Mouse (Mus musculus): ENCODE results near the gene Dync1i1. TPM values are rescaled to one million over a fixed set of nuclear protein-coding genes. Genes with fewer than 3 reads are reported as not detected.

The Dync1i1 gene
- polyA plus RNA-seq, 1 experiment from 2014 or later: 5.2 TPM

DNA sequence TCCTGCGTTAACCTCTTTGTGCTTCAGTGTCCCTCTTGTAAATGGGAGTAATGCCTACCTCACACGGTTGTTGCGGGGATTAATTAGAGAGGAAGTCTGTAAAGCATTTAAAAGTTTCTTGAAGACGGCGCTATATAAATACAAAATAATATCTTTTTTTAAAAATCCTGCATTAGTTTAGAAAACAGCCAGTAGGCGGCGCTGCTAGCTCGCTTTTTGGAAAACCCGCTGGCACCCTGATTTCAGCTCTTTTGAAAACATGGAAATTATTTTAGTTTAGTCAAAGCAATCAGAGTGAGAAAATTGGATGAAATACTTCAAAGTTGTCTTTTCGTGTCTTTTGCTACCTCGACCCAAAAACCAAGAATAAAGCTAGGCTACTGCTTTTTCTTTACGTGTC is 132.9 kb downstream of the Dync1i1 start:
- WGBS: 13% methylated on average over 12 of the region's 12 CpGs
- Histone ChIP-seq H3K4me1 (ENCODE audit: control insufficient read depth, insufficient read depth, low read length) (peaks cover 6% of the 10 kb centered on the region; the same call in 1 of the 2 replicates), H3K27ac (ENCODE audit: low read depth, low read length) (no peak overlapping the region), H3K36me3 (ENCODE audit: control insufficient read depth, insufficient read depth, low read length) (no peaks in the 10 kb centered on the region), H3K9ac (ENCODE audit: low read depth, low read length) (no peak overlapping the region), H3K4me2 (replicated peaks; ENCODE audit: low read depth, low read length) (peak overlapping the region; percentile 26; the same call in 1 of the 2 replicates), H3K27me3 (ENCODE audit: control insufficient read depth, insufficient read depth, low read length) (no peaks in the 10 kb centered on the region; the same call in 1 of the 2 replicates), H3K9me3 (ENCODE audit: control insufficient read depth, low read length) (no peaks in the 10 kb centered on the region), H3K4me3 (ENCODE audit: low read length) (no peak overlapping the region)
- no peak for ATAC-seq (ENCODE audit: low FRiP score, low TSS enrichment)

DNA sequence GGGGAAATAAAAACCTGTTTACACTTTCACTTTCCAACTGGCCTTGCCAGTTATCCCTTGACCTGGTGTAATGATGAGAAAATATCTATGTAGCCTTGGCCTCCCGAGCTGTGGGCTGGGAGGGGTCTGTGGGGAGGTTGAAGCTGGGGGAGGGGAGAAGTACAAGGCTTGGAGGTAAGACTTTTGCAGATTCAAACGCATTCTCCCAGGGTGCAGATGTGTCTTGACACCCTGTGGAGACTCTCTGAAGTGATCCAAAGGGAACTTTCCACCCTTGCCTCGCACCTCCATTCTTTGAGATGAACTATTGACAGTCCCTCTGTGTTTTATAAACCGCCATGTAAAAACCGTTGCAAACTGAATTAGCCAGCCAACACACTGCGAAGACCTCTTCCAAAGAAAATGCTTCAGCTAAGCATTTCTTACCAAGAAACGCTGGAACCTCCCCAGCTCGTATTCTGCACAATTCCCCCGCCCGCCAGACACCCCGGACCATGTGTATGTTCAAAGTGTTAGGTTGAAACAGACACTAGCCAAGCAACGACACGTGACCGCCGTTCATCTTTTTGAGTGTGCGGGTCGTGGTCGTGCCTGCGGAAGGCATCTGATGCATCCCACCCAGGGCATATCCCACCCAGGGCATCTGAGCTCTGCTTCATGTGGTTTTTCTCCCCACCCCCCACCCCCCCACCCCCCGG is 133.6 kb downstream of the Dync1i1 start:
- Histone ChIP-seq H3K36me3 (ENCODE audit: control insufficient read depth, insufficient read depth, low read length) (no peaks in the 10 kb centered on the region), H3K4me1 (ENCODE audit: control insufficient read depth, insufficient read depth, low read length) (peaks cover 6% of the 10 kb centered on the region; the same call in 1 of the 2 replicates), H3K27ac (ENCODE audit: low read depth, low read length) (no peak overlapping the region), H3K9me3 (ENCODE audit: control insufficient read depth, low read length) (no peaks in the 10 kb centered on the region), H3K4me3 (ENCODE audit: low read length) (peak overlapping the region; percentile 10; the same call in 1 of the 2 replicates), H3K4me2 (replicated peaks; ENCODE audit: low read depth, low read length) (peak overlapping the region; percentile 26; the same call in 1 of the 2 replicates), H3K27me3 (ENCODE audit: control insufficient read depth, insufficient read depth, low read length) (no peaks in the 10 kb centered on the region; the same call in 1 of the 2 replicates), H3K9ac (ENCODE audit: low read depth, low read length) (no peak overlapping the region)
- ATAC-seq (ENCODE audit: low FRiP score, low TSS enrichment): peak; percentile 76
- 46% methylated on average over 20 of the region's 20 CpGs for WGBS

DNA sequence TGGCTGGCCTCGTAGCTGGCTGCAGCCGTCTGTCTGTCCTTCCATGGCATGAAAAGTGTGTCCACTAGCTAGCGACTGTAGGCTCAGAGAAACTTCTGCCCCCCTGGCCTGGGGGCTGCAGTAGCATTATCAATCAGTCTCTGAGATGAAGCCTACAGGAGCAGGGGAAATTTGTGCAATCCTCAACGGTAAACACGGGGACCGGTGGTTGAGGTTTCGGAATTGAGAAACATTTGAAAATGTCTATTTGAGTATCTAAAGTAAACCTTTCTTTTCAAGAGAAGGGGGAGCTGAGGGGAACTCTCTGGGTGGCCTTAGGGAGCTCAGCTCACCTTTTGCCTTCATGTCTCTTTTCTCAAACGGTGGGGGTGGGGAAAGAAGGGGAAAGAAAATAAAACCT is 134.2 kb downstream of the Dync1i1 start:
- ATAC-seq (ENCODE audit: low FRiP score, low TSS enrichment): no peak

DNA sequence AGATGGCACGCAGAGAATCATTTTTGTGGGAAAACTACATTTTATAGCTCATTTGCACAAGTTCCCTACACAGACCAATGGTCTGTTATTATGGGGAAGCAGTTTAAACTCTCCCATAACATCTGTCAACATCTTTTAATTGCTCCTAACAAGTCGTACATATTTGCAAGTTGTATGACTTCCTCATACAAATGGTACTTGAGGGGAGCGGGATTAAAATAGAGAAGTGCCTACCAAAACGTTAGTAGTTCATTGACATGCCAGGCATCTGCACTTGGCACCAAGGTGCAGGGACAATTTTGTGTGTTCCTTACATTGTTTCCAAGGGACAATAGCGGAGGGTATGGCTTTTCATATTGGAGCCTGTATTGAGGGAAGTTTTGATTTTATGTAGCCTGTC is 140.7 kb downstream of the Dync1i1 start:
- ATAC-seq (ENCODE audit: low FRiP score, low TSS enrichment): no peak
- H3K4me1 ChIP-seq (ENCODE audit: control insufficient read depth, insufficient read depth, low read length): no peaks in the 10 kb centered on the region
- no peaks in the 10 kb centered on the region for H3K9me3 ChIP-seq (ENCODE audit: control insufficient read depth, low read length)
- no peak overlapping the region for H3K27ac ChIP-seq (ENCODE audit: low read depth, low read length)
- no peak overlapping the region for H3K9ac ChIP-seq (ENCODE audit: low read depth, low read length)
- no peak overlapping the region for H3K4me3 ChIP-seq (ENCODE audit: low read length)
- H3K27me3 ChIP-seq (ENCODE audit: control insufficient read depth, insufficient read depth, low read length): no peaks in the 10 kb centered on the region
- no peaks in the 10 kb centered on the region for H3K36me3 ChIP-seq (ENCODE audit: control insufficient read depth, insufficient read depth, low read length)
- no peak overlapping the region for H3K4me2 ChIP-seq (replicated peaks; ENCODE audit: low read depth, low read length)
- 82% methylated on average over 5 of the region's 5 CpGs for WGBS

More for the DNA sequence above, 134.2 kb downstream of the Dync1i1 start:
- Histone ChIP-seq H3K27me3 (ENCODE audit: control insufficient read depth, insufficient read depth, low read length) (no peaks in the 10 kb centered on the region; the same call in 1 of the 2 replicates), H3K4me3 (ENCODE audit: low read length) (no peak overlapping the region), H3K9ac (ENCODE audit: low read depth, low read length) (no peak overlapping the region), H3K27ac (ENCODE audit: low read depth, low read length) (no peak overlapping the region), H3K4me2 (replicated peaks; ENCODE audit: low read depth, low read length) (peak overlapping the region; percentile 15; the same call in 1 of the 2 replicates), H3K9me3 (ENCODE audit: control insufficient read depth, low read length) (no peaks in the 10 kb centered on the region), H3K36me3 (ENCODE audit: control insufficient read depth, insufficient read depth, low read length) (no peaks in the 10 kb centered on the region), H3K4me1 (ENCODE audit: control insufficient read depth, insufficient read depth, low read length) (peaks cover 6% of the 10 kb centered on the region; the same call in 1 of the 2 replicates)
- 52% methylated on average over 8 of the region's 8 CpGs for WGBS

DNA sequence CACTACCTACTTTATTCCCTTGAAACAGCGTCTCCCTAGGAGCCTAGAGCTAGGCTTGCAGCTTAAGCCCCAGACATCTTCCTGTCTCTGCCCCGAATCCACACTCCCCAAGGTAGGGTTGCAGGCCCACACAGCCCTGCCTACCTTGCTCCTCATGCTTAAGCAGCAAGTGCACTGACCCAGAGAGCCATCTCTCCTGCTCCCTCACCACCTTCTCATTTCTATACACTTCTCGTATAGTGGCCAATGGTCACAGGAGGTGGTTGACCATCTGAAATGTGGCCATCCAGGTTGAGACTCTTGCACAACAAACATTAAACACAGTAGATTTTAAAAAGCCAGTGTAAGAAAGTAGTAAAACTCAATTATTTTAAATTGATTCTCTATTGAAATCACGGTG is 141.8 kb downstream of the Dync1i1 start:
- Histone ChIP-seq H3K27me3 (ENCODE audit: control insufficient read depth, insufficient read depth, low read length) (no peaks in the 10 kb centered on the region), H3K27ac (ENCODE audit: low read depth, low read length) (no peak overlapping the region), H3K4me1 (ENCODE audit: control insufficient read depth, insufficient read depth, low read length) (no peaks in the 10 kb centered on the region), H3K9ac (ENCODE audit: low read depth, low read length) (no peak overlapping the region), H3K9me3 (ENCODE audit: control insufficient read depth, low read length) (no peaks in the 10 kb centered on the region), H3K4me2 (replicated peaks; ENCODE audit: low read depth, low read length) (no peak overlapping the region), H3K4me3 (ENCODE audit: low read length) (no peak overlapping the region), H3K36me3 (ENCODE audit: control insufficient read depth, insufficient read depth, low read length) (no peaks in the 10 kb centered on the region)
- no peak for ATAC-seq (ENCODE audit: low FRiP score, low TSS enrichment)
- WGBS: 90% methylated on average over 4 of the region's 4 CpGs

DNA sequence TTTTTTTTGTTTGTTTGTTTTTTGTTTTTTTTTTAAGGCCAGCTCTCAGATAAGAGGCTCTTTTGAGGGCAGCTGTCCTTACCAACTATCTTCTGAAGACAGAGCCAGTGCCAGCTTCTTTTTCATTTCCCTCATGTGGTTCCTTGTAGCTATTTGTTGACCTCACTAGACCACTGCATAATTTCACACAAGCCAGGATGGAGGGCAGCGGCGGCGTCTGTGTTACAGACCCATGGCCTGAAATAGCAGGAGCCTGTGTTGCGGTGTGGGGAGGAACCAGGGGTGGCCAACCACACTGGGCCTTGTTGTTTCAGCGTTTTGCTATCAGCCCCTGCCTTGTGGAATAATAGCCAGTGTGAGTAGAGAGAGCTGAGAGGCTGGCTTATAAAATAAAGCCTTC is 145.6 kb downstream of the Dync1i1 start:
- Histone ChIP-seq H3K9ac (ENCODE audit: low read depth, low read length) (no peak overlapping the region), H3K27ac (ENCODE audit: low read depth, low read length) (no peak overlapping the region), H3K27me3 (ENCODE audit: control insufficient read depth, insufficient read depth, low read length) (no peaks in the 10 kb centered on the region), H3K36me3 (ENCODE audit: control insufficient read depth, insufficient read depth, low read length) (no peaks in the 10 kb centered on the region), H3K4me2 (replicated peaks; ENCODE audit: low read depth, low read length) (no peak overlapping the region), H3K9me3 (ENCODE audit: control insufficient read depth, low read length) (no peaks in the 10 kb centered on the region), H3K4me1 (ENCODE audit: control insufficient read depth, insufficient read depth, low read length) (no peaks in the 10 kb centered on the region), H3K4me3 (ENCODE audit: low read length) (no peak overlapping the region)
- WGBS: 68% methylated on average over 5 of the region's 5 CpGs
- no peak for ATAC-seq (ENCODE audit: low FRiP score, low TSS enrichment)

DNA sequence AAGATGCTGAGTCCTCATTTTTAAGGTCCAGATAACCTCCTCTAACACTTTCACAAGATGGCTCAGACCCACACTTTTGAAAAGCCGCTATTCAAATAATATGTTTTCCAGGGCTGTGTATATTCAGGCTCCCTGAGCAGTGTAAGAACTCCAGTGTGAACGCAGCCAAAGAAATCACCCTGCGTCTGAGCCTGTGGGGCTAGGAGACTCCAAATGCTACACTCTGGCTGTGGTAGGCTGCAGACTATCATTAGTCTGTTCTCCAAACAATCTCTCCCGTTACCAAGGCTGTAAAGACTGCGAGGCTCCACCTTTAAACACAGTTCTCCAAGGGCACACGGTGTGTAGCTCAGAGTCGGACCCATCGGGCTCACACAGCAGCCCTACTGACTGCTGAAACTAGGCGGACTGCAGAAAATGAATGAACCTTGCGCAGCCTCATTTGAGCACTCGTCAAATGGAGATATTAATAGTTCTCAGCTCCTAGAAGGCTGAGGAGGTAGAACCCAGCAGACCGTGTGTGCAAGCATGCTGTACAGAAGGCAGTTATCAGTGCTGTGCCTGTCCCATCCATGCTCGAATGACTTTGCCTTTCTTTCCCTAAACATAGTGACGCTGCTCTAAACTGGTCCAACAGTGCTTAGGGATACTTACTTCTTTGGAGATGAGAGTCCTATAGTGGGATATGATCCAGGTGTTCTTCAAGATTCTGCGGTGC is 146.3 kb downstream of the Dync1i1 start:
- Histone ChIP-seq H3K9ac (ENCODE audit: low read depth, low read length) (no peak overlapping the region), H3K27me3 (ENCODE audit: control insufficient read depth, insufficient read depth, low read length) (no peaks in the 10 kb centered on the region), H3K27ac (ENCODE audit: low read depth, low read length) (no peak overlapping the region), H3K4me2 (replicated peaks; ENCODE audit: low read depth, low read length) (no peak overlapping the region), H3K36me3 (ENCODE audit: control insufficient read depth, insufficient read depth, low read length) (no peaks in the 10 kb centered on the region), H3K4me1 (ENCODE audit: control insufficient read depth, insufficient read depth, low read length) (no peaks in the 10 kb centered on the region), H3K4me3 (ENCODE audit: low read length) (no peak overlapping the region), H3K9me3 (ENCODE audit: control insufficient read depth, low read length) (no peaks in the 10 kb centered on the region)
- 71% methylated on average over 15 of the region's 15 CpGs for WGBS
- ATAC-seq (ENCODE audit: low FRiP score, low TSS enrichment): no peak

DNA sequence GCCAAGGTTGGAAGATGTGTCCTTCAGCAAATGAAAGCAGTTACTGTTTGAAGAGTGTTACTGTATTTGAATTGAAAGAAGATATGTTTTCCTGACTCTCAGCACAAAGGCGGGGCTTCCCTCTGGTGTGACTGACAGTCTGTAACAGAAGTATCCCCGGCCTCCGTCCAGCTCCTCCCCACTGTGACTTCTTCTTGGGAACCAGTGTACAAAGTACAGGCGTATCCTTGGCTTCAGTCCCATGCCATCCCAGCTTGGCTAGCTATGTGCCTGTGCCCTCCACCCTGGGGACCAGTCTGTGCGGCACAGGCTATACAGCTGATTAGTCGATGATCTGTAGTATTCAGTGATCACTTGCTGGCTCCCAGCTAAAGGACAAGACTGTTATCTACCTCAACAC is 163.9 kb downstream of the Dync1i1 start:
- Histone ChIP-seq H3K4me3 (ENCODE audit: low read length) (no peak overlapping the region), H3K4me1 (ENCODE audit: control insufficient read depth, insufficient read depth, low read length) (no peaks in the 10 kb centered on the region), H3K36me3 (ENCODE audit: control insufficient read depth, insufficient read depth, low read length) (no peaks in the 10 kb centered on the region), H3K4me2 (replicated peaks; ENCODE audit: low read depth, low read length) (no peak overlapping the region), H3K27ac (ENCODE audit: low read depth, low read length) (no peak overlapping the region), H3K27me3 (ENCODE audit: control insufficient read depth, insufficient read depth, low read length) (no peaks in the 10 kb centered on the region), H3K9ac (ENCODE audit: low read depth, low read length) (no peak overlapping the region), H3K9me3 (ENCODE audit: control insufficient read depth, low read length) (no peaks in the 10 kb centered on the region)
- no peak for ATAC-seq (ENCODE audit: low FRiP score, low TSS enrichment)
- 76% methylated on average over 6 of the region's 6 CpGs for WGBS

DNA sequence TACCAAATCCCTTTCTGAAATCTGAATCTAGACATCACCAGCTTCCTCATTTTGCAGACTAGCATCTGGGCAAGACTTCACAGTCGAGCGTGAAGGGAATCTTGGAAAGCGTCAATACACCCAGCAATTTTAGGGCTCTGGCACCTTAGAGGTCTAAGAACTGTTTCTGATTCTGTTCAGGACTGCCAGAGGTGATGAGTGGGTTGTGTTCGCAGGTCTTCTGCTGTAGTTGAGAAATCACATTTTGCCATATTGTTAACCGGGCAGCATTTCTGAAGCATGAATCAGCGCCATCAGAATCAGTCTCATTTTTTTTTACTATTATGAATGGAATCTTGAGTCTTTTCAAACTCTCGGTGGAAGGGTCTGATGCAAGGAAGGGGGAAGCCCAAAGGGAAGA is 185.9 kb downstream of the Dync1i1 start:
- WGBS: 79% methylated on average over 7 of the region's 7 CpGs
- Histone ChIP-seq H3K4me1 (ENCODE audit: control insufficient read depth, insufficient read depth, low read length) (no peaks in the 10 kb centered on the region), H3K9me3 (ENCODE audit: control insufficient read depth, low read length) (no peaks in the 10 kb centered on the region), H3K27ac (ENCODE audit: low read depth, low read length) (no peak overlapping the region), H3K4me2 (replicated peaks; ENCODE audit: low read depth, low read length) (no peak overlapping the region), H3K36me3 (ENCODE audit: control insufficient read depth, insufficient read depth, low read length) (no peaks in the 10 kb centered on the region), H3K9ac (ENCODE audit: low read depth, low read length) (no peak overlapping the region), H3K4me3 (ENCODE audit: low read length) (no peak overlapping the region), H3K27me3 (ENCODE audit: control insufficient read depth, insufficient read depth, low read length) (no peaks in the 10 kb centered on the region)
- no peak for ATAC-seq (ENCODE audit: low FRiP score, low TSS enrichment)

All from kidney, embryonic 14.5 days (tissue).